Mouse (Mus musculus): Measurements from ENCODE around the gene Rsph14. TPM values are rescaled to one million over a fixed set of nuclear protein-coding genes. Genes with fewer than 3 reads are reported as not detected.

Rsph14 gene
- total RNA-seq, 2 experiments from 2014 or later = not detected

- no peak for ATAC-seq (replicated peaks; ENCODE audit: low FRiP score, poor library complexity, severe bottlenecking)
These were observed 25.3 kb downstream of the Rsph14 start for GRCm38 (mm10) chr10:75006889-75007662.

GRCm38 (mm10) chr10:75004067-75004466 lies 28.3 kb downstream of the Rsph14 start:
- ATAC-seq (replicated peaks; ENCODE audit: low FRiP score, poor library complexity, severe bottlenecking) = 0 out of 2 replicates have a peak, but pooled peaks have one; percentile 23

GRCm38 (mm10) chr10:75001391-75001790 lies 31.0 kb downstream of the Rsph14 start:
- no peak for ATAC-seq (replicated peaks; ENCODE audit: low FRiP score, poor library complexity, severe bottlenecking)

- ATAC-seq (replicated peaks; ENCODE audit: low FRiP score, poor library complexity, severe bottlenecking) = no peak
These were observed 37.0 kb downstream of the Rsph14 start for GRCm38 (mm10) chr10:74995377-74995776.

- ATAC-seq (replicated peaks; ENCODE audit: low FRiP score, poor library complexity, severe bottlenecking) = no peak
These were observed 37.5 kb downstream of the Rsph14 start for GRCm38 (mm10) chr10:74994863-74995262.

- ATAC-seq (replicated peaks; ENCODE audit: low FRiP score, poor library complexity, severe bottlenecking) = no peak
These were observed 41.6 kb downstream of the Rsph14 start for GRCm38 (mm10) chr10:74990584-74991322.

GRCm38 (mm10) chr10:74989814-74990213 lies 42.6 kb downstream of the Rsph14 start:
- no peak for ATAC-seq (replicated peaks; ENCODE audit: low FRiP score, poor library complexity, severe bottlenecking)

GRCm38 (mm10) chr10:74987698-74988470 lies 44.5 kb downstream of the Rsph14 start:
- no peak for ATAC-seq (replicated peaks; ENCODE audit: low FRiP score, poor library complexity, severe bottlenecking)

GRCm38 (mm10) chr10:74983176-74983575 lies 49.2 kb downstream of the Rsph14 start:
- ATAC-seq (replicated peaks; ENCODE audit: low FRiP score, poor library complexity, severe bottlenecking) = no peak

GRCm38 (mm10) chr10:74981159-74981558 lies 51.2 kb downstream of the Rsph14 start:
- ATAC-seq (replicated peaks; ENCODE audit: low FRiP score, poor library complexity, severe bottlenecking) = no peak

- ATAC-seq (replicated peaks; ENCODE audit: low FRiP score, poor library complexity, severe bottlenecking) = no peak
These were observed 54.3 kb downstream of the Rsph14 start for GRCm38 (mm10) chr10:74978056-74978455.

- no peak for ATAC-seq (replicated peaks; ENCODE audit: low FRiP score, poor library complexity, severe bottlenecking)
These were observed 56.0 kb downstream of the Rsph14 start for GRCm38 (mm10) chr10:74976429-74976828.

- no peak for ATAC-seq (replicated peaks; ENCODE audit: low FRiP score, poor library complexity, severe bottlenecking)
These were observed 56.8 kb downstream of the Rsph14 start for GRCm38 (mm10) chr10:74975626-74976025.

GRCm38 (mm10) chr10:74973026-74973425 lies 59.4 kb downstream of the Rsph14 start:
- no peak for ATAC-seq (replicated peaks; ENCODE audit: low FRiP score, poor library complexity, severe bottlenecking)

GRCm38 (mm10) chr10:74969266-74969665 lies 63.1 kb downstream of the Rsph14 start:
- no peak for ATAC-seq (replicated peaks; ENCODE audit: low FRiP score, poor library complexity, severe bottlenecking)

- no peak for ATAC-seq (replicated peaks; ENCODE audit: low FRiP score, poor library complexity, severe bottlenecking)
These were observed 64.6 kb downstream of the Rsph14 start for GRCm38 (mm10) chr10:74967651-74968267.

- no peak for ATAC-seq (replicated peaks; ENCODE audit: low FRiP score, poor library complexity, severe bottlenecking)
These were observed 65.4 kb downstream of the Rsph14 start, which contains the start of gene Gnaz for GRCm38 (mm10) chr10:74966850-74967451. Gene Gnaz, plus strand, starts transcription at chr10:74967177.

GRCm38 (mm10) chr10:74964380-74964779 lies 68.0 kb downstream of the Rsph14 start:
- ATAC-seq (replicated peaks; ENCODE audit: low FRiP score, poor library complexity, severe bottlenecking) = no peak

GRCm38 (mm10) chr10:74952830-74953443 lies 79.4 kb downstream of the Rsph14 start:
- ATAC-seq (replicated peaks; ENCODE audit: low FRiP score, poor library complexity, severe bottlenecking) = no peak

Data from erythroid progenitor cell, adult 5-6 weeks (primary cell).